Mouse (Mus musculus) stomach, postnatal 0 days (tissue): ENCODE results near the gene Iffo2. TPM values are rescaled to one million over a fixed set of nuclear protein-coding genes. Genes with fewer than 3 reads are reported as not detected.
A peak's percentile ranks its signal among the peaks of the same experiment; 100 is the strongest.

Experiments used
- ATAC-seq: fragments of 200-750 bp; cut with Nextera tagmentation; 2 replicates; pipeline ENCODE4 v1.8.0; 2017; ENCODE audit not compliant: low FRiP score, low TSS enrichment
- DNase-seq: peaks from one replicate; pipeline ENCODE4 v3.0.0-alpha.2; 2016; ENCODE audit warnings: low spot score
- H3K27ac ChIP-seq: fragments of 300-500 bp; sonication (generic); replicated peaks from 2 replicates; pipeline ENCODE4 v1.5.1; 2014; ENCODE audit warnings: mild to moderate bottlenecking, control low read depth
- H3K27me3 ChIP-seq: fragments of 300-500 bp; sonication (generic); 2 replicates; pipeline ENCODE4 v1.6.1; 2014; ENCODE audit warnings: low read length; ENCODE audit not compliant: control insufficient read depth, insufficient read depth
- H3K36me3 ChIP-seq: fragments of 300-500 bp; sonication (generic); 2 replicates; pipeline ENCODE4 v1.6.1; 2014; ENCODE audit warnings: low read length, mixed read lengths; ENCODE audit not compliant: control insufficient read depth, insufficient read depth
- H3K4me1 ChIP-seq: fragments of 300-500 bp; sonication (generic); replicated peaks from 2 replicates; pipeline ENCODE4 v1.6.1; 2014; ENCODE audit warnings: antibody characterized with exemption; ENCODE audit not compliant: control insufficient read depth, insufficient read depth
- H3K4me2 ChIP-seq: fragments of 300-500 bp; sonication (generic); replicated peaks from 2 replicates; pipeline ENCODE4 v1.6.1; 2014; ENCODE audit warnings: low read depth, mild to moderate bottlenecking, control low read depth, moderate library complexity
- H3K4me3 ChIP-seq: fragments of 300-500 bp; sonication (generic); 2 replicates; pipeline ENCODE4 v1.5.1; 2014; ENCODE audit warnings: low read depth, low read length, control low read depth
- H3K9ac ChIP-seq: fragments of 300-500 bp; sonication (generic); 2 replicates; pipeline ENCODE4 v1.6.1; 2014; ENCODE audit warnings: mild to moderate bottlenecking, low read length, control low read depth, mixed read lengths
- H3K9me3 ChIP-seq: fragments of 300-500 bp; sonication (generic); 2 replicates; pipeline ENCODE4 v1.6.1; 2016; ENCODE audit warnings: low read length; ENCODE audit not compliant: control insufficient read depth
- CTCF ChIP-seq: IDR thresholded peaks from 2 replicates; pipeline ENCODE4 v1.5.1; 2016; ENCODE audit warnings: antibody characterized with exemption, low read depth, mild to moderate bottlenecking, moderate library complexity
- EP300 ChIP-seq: optimal IDR thresholded peaks from 2 replicates; pipeline ENCODE3; 2016; ENCODE audit warnings: antibody characterized with exemption
- WGBS: fragments of 180-500 bp; shearing (Covaris S2); extraction: QIAGEN DNeasy Blood & Tissue Kit; methylation state at CpG from one replicate; pipeline ENCODE4 v1.1.7; 2014; 5-methylcytosine and 5-hydroxymethylcytosine counted together
- polyA plus RNA-seq: library from polyadenylated mRNA; unstranded; fragments of >200 nt; fragmentation: Nextera tagmentation; extraction: Ambion mirVana; gene quantifications from 2 replicates; pipeline ENCODE4 v1.2.1, GENCODE M21; 2015

Gene Iffo2
- polyA plus RNA-seq, 1 experiment from 2014 or later = 4.0 TPM

GRCm38 (mm10) chr4:139500814-139501213, 29.5 kb upstream of the Iffo2 start:
- WGBS = 52% methylated on average over 14 of the region's 14 CpGs
- no peaks in the 10 kb centered on the region for H3K4me1 ChIP-seq
- DNase-seq = no peak
- no peak overlapping the region for H3K4me2 ChIP-seq
- no peaks in the 10 kb centered on the region for H3K9me3 ChIP-seq
- H3K9ac ChIP-seq = no peak overlapping the region
- no peak overlapping the region for H3K27ac ChIP-seq
- no peak for TF ChIP-seq CTCF
- no peak for TF ChIP-seq EP300
- H3K4me3 ChIP-seq = no peak overlapping the region
- no peaks in the 10 kb centered on the region for H3K36me3 ChIP-seq
- ATAC-seq = no peak
- H3K27me3 ChIP-seq = no peaks in the 10 kb centered on the region

- no peak overlapping the region for H3K4me2 ChIP-seq
- no peaks in the 10 kb centered on the region for H3K9me3 ChIP-seq
- no peak for TF ChIP-seq EP300
- TF ChIP-seq CTCF = peak; percentile 30; the same call in 1 of the 2 replicates
- H3K9ac ChIP-seq = no peak overlapping the region
- H3K27ac ChIP-seq = no peak overlapping the region
- H3K36me3 ChIP-seq = no peaks in the 10 kb centered on the region
- ATAC-seq (no peak), DNase-seq (no peak)
- H3K4me3 ChIP-seq = no peak overlapping the region
- H3K4me1 ChIP-seq = no peaks in the 10 kb centered on the region
- 81% methylated on average over 6 of the region's 6 CpGs for WGBS
- H3K27me3 ChIP-seq = no peaks in the 10 kb centered on the region
Measured at GRCm38 (mm10) chr4:139501702-139502101, 28.6 kb upstream of the Iffo2 start.

- 77% methylated on average over 8 of the region's 8 CpGs for WGBS
- Histone ChIP-seq H3K9me3 (no peaks in the 10 kb centered on the region), H3K27me3 (no peaks in the 10 kb centered on the region), H3K4me3 (no peak overlapping the region), H3K27ac (no peak overlapping the region), H3K9ac (no peak overlapping the region), H3K36me3 (no peaks in the 10 kb centered on the region), H3K4me2 (no peak overlapping the region), H3K4me1 (no peaks in the 10 kb centered on the region)
- no peak for DNase-seq
- ATAC-seq = no peak
- TF ChIP-seq CTCF (no peak), EP300 (no peak)
Measured at GRCm38 (mm10) chr4:139503919-139504318, 26.4 kb upstream of the Iffo2 start.

GRCm38 (mm10) chr4:139505716-139506115, 24.6 kb upstream of the Iffo2 start:
- 81% methylated on average over 4 of the region's 4 CpGs for WGBS
- no peak for ATAC-seq
- Histone ChIP-seq H3K4me1 (no peaks in the 10 kb centered on the region), H3K4me3 (no peak overlapping the region), H3K9me3 (no peaks in the 10 kb centered on the region), H3K9ac (no peak overlapping the region), H3K27ac (no peak overlapping the region), H3K27me3 (no peaks in the 10 kb centered on the region), H3K4me2 (no peak overlapping the region), H3K36me3 (no peaks in the 10 kb centered on the region)
- no peak for DNase-seq
- TF ChIP-seq EP300 (no peak), CTCF (no peak)

GRCm38 (mm10) chr4:139506727-139507126, 23.6 kb upstream of the Iffo2 start:
- Histone ChIP-seq H3K9me3 (no peaks in the 10 kb centered on the region), H3K36me3 (no peaks in the 10 kb centered on the region), H3K4me2 (no peak overlapping the region), H3K9ac (no peak overlapping the region), H3K4me3 (no peak overlapping the region), H3K27me3 (no peaks in the 10 kb centered on the region), H3K4me1 (no peaks in the 10 kb centered on the region), H3K27ac (no peak overlapping the region)
- no peak for TF ChIP-seq CTCF
- no peak for TF ChIP-seq EP300
- DNase-seq (peak; percentile 71), ATAC-seq (peak; percentile 84)
- WGBS = 66% methylated on average over 11 of the region's 11 CpGs

- DNase-seq (peak; percentile 57), ATAC-seq (peak; percentile 54)
- Histone ChIP-seq H3K36me3 (no peaks in the 10 kb centered on the region), H3K4me1 (no peaks in the 10 kb centered on the region), H3K27ac (no peak overlapping the region), H3K4me2 (no peak overlapping the region), H3K9ac (no peak overlapping the region), H3K9me3 (no peaks in the 10 kb centered on the region), H3K4me3 (no peak overlapping the region), H3K27me3 (no peaks in the 10 kb centered on the region)
- 70% methylated on average over 2 of the region's 2 CpGs for WGBS
- TF ChIP-seq CTCF (no peak), EP300 (no peak)
Measured at GRCm38 (mm10) chr4:139509069-139509468, 21.3 kb upstream of the Iffo2 start.
